Mouse (Mus musculus): ENCODE data around the gene Srp54c. TPM values are rescaled to one million over a fixed set of nuclear protein-coding genes. Genes with fewer than 3 reads are reported as not detected.

The Srp54c gene
- polyA plus RNA-seq (2017; shearing (Covaris generic)) = 104 TPM

DNA sequence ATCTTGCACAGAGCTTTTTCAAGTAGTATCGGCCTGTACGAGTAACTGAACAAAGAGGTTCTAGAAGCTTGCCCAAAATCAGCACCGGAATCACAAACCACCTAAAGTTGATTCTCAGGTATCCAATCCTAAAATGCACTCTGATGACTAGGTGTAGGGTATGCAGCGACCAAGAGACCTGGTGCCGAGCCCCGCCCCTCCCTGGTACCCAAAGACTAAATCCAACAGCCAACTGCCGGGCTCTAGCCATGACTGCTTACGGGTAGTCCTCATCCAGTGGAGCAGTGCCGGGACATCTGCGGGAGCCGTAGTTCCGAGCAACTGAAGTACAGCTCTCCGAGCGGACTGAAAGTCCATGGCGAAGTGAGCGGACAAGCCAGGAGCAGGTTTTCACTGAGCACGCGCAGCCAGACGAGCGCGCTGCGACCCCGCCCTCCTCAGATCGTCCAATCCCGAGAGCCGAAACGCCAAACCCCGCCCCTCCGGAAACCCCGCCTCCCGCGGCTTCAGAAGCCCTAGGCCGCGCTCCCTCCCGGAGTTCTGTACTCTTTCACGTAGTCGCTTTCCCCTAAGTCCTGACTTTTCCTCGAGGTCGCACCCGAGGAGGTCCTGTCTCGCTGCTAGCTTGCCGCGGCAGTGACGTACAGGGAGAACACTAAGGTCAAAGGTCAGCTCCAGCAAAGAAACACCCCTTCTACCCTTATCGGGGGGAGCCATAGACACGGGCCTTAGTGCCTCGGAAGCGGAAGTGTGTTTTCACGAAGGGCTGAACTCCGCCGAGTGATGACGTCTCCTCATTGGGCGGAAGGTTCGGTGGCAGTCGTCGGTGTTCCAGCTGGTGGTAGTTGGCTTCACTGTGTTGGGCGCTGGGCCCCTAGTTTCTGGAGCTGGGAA is at the start of gene Srp54c:
Srp54c (plus strand) TSS at position 543 of the 894 bp plus-strand sequence.

GRCm38 (mm10) chr12:55199306-55199705 is 30.7 kb upstream of the Srp54c start, which contains the start of gene 1700047I17Rik2:
1700047I17Rik2 (plus strand) TSS chr12:55199592.

DNA sequence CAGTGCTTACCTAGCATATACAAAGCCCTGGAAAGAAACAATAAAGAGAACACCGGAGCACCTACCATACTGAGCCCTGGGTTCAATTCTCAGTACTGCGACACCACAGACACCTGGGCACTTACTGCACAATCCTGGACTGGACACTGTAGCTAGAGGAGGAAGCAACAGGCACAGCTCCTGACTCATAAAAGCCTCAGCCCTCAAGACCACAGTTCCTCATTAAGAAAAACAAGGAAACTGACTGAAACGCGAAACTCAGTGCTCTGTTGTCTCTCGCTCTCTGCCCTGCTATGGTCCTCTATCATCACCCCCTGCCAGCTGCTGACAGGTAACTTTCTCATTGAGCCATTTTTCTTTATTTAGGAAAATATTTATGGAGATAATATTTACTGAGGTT is 69.4 kb downstream of the Srp54c start, which contains the start of gene 1110008L16Rik:
1110008L16Rik (plus strand) TSS at position 242 of the 400 bp plus-strand sequence.

GRCm38 (mm10) chr12:55302485-55303441 is 72.8 kb downstream of the Srp54c start, which contains the start of gene Ppp2r3c:
Ppp2r3c (minus strand) TSS chr12:55302998.

Other genes starting within 250 kb of the Srp54c start
- gene Gm20403, start 243.6 kb upstream of the Srp54c start, polyA plus RNA-seq (2017; shearing (Covaris generic)) = not detected
- 105 TPM for gene Baz1a, start 215.8 kb upstream of the Srp54c start, polyA plus RNA-seq (2017; shearing (Covaris generic))
- gene 2700097O09Rik, start 150.1 kb upstream of the Srp54c start, polyA plus RNA-seq (2017; shearing (Covaris generic)) = 21.0 TPM
- 177 TPM for gene Srp54a, start 149.9 kb upstream of the Srp54c start, polyA plus RNA-seq (2017; shearing (Covaris generic))
- 49.4 TPM for gene Fam177a, start 105.7 kb upstream of the Srp54c start, polyA plus RNA-seq (2017; shearing (Covaris generic))
- 60.9 TPM for gene Srp54b, start 75.1 kb upstream of the Srp54c start, polyA plus RNA-seq (2017; shearing (Covaris generic))
- not detected for gene 1700047I17Rik2, start 30.6 kb upstream of the Srp54c start, polyA plus RNA-seq (2017; shearing (Covaris generic))
- 5.9 TPM for gene 1110008L16Rik, start 69.4 kb downstream of the Srp54c start, polyA plus RNA-seq (2017; shearing (Covaris generic))
- 14.8 TPM for gene Ppp2r3c, start 72.8 kb downstream of the Srp54c start, polyA plus RNA-seq (2017; shearing (Covaris generic))
- 171 TPM for gene Psma6, start 154.1 kb downstream of the Srp54c start, polyA plus RNA-seq (2017; shearing (Covaris generic))